Mouse (Mus musculus): ENCODE results near the gene Scn10a. TPM values are rescaled to one million over a fixed set of nuclear protein-coding genes. Genes with fewer than 3 reads are reported as not detected.
A peak's percentile ranks its signal among the peaks of the same experiment; 100 is the strongest.

Scn10a gene
- polyA plus RNA-seq, 1 experiment: not detected

GRCm38 (mm10) chr9:119610563-119611166 lies 108.5 kb downstream of the Scn10a start:
- DNase-seq: no peak
- 80% methylated on average over 7 of the region's 7 CpGs for WGBS
- Histone ChIP-seq H3K27ac (ENCODE audit: insufficient read depth, low read length) (no peak overlapping the region), H3K4me1 (ENCODE audit: control insufficient read depth, insufficient read depth, low read length) (no peaks in the 10 kb centered on the region), H3K4me3 (replicated peaks; ENCODE audit: insufficient read depth, low read depth, low read length) (no peak overlapping the region), H3K27me3 (ENCODE audit: control insufficient read depth, insufficient read depth, low read length) (no peaks in the 10 kb centered on the region)
- TF ChIP-seq CTCF (IDR thresholded peaks at IDR 0.05; ENCODE audit: borderline replicate concordance, insufficient read depth, low read depth, low read length) (no peak), POLR2A (IDR thresholded peaks at IDR 0.05; ENCODE audit: borderline replicate concordance, insufficient read depth, low read length) (no peak)

GRCm38 (mm10) chr9:119606906-119607305 lies 112.2 kb downstream of the Scn10a start:
- H3K4me3 ChIP-seq (replicated peaks; ENCODE audit: insufficient read depth, low read depth, low read length): no peak overlapping the region
- 93% methylated on average over 5 of the region's 5 CpGs for WGBS
- DNase-seq: no peak
- H3K27me3 ChIP-seq (ENCODE audit: control insufficient read depth, insufficient read depth, low read length): no peaks in the 10 kb centered on the region
- H3K27ac ChIP-seq (ENCODE audit: insufficient read depth, low read length): no peak overlapping the region
- H3K4me1 ChIP-seq (ENCODE audit: control insufficient read depth, insufficient read depth, low read length): no peaks in the 10 kb centered on the region
- no peak for TF ChIP-seq CTCF (IDR thresholded peaks at IDR 0.05; ENCODE audit: borderline replicate concordance, insufficient read depth, low read depth, low read length)

GRCm38 (mm10) chr9:119604607-119605006 lies 114.5 kb downstream of the Scn10a start:
- no peak for DNase-seq
- H3K4me3 ChIP-seq (replicated peaks; ENCODE audit: insufficient read depth, low read depth, low read length): no peak overlapping the region
- TF ChIP-seq CTCF (IDR thresholded peaks at IDR 0.05; ENCODE audit: borderline replicate concordance, insufficient read depth, low read depth, low read length) (no peak), POLR2A (IDR thresholded peaks at IDR 0.05; ENCODE audit: borderline replicate concordance, insufficient read depth, low read length) (no peak)
- WGBS: 66% methylated on average over 8 of the region's 8 CpGs
- H3K27me3 ChIP-seq (ENCODE audit: control insufficient read depth, insufficient read depth, low read length): no peaks in the 10 kb centered on the region
- H3K4me1 ChIP-seq (ENCODE audit: control insufficient read depth, insufficient read depth, low read length): no peaks in the 10 kb centered on the region
- no peak overlapping the region for H3K27ac ChIP-seq (ENCODE audit: insufficient read depth, low read length)

- DNase-seq: no peak
- no peaks in the 10 kb centered on the region for H3K27me3 ChIP-seq (ENCODE audit: control insufficient read depth, insufficient read depth, low read length)
- 91% methylated on average over 10 of the region's 10 CpGs for WGBS
- no peak for TF ChIP-seq CTCF (IDR thresholded peaks at IDR 0.05; ENCODE audit: borderline replicate concordance, insufficient read depth, low read depth, low read length)
- TF ChIP-seq POLR2A (IDR thresholded peaks at IDR 0.05; ENCODE audit: borderline replicate concordance, insufficient read depth, low read length): no peak
- H3K4me1 ChIP-seq (ENCODE audit: control insufficient read depth, insufficient read depth, low read length): no peaks in the 10 kb centered on the region
- H3K4me3 ChIP-seq (replicated peaks; ENCODE audit: insufficient read depth, low read depth, low read length): no peak overlapping the region
- H3K27ac ChIP-seq (ENCODE audit: insufficient read depth, low read length): no peak overlapping the region
Measured at GRCm38 (mm10) chr9:119598501-119598900, 120.6 kb downstream of the Scn10a start.

GRCm38 (mm10) chr9:119597332-119597731 lies 121.8 kb downstream of the Scn10a start:
- Histone ChIP-seq H3K27ac (ENCODE audit: insufficient read depth, low read length) (no peak overlapping the region), H3K27me3 (ENCODE audit: control insufficient read depth, insufficient read depth, low read length) (no peaks in the 10 kb centered on the region), H3K4me1 (ENCODE audit: control insufficient read depth, insufficient read depth, low read length) (no peaks in the 10 kb centered on the region), H3K4me3 (replicated peaks; ENCODE audit: insufficient read depth, low read depth, low read length) (no peak overlapping the region)
- no peak for TF ChIP-seq POLR2A (IDR thresholded peaks at IDR 0.05; ENCODE audit: borderline replicate concordance, insufficient read depth, low read length)
- no peak for TF ChIP-seq CTCF (IDR thresholded peaks at IDR 0.05; ENCODE audit: borderline replicate concordance, insufficient read depth, low read depth, low read length)
- 78% methylated on average over 8 of the region's 8 CpGs for WGBS
- no peak for DNase-seq

- no peak for DNase-seq
- Histone ChIP-seq H3K27ac (ENCODE audit: insufficient read depth, low read length) (no peak overlapping the region), H3K27me3 (ENCODE audit: control insufficient read depth, insufficient read depth, low read length) (no peaks in the 10 kb centered on the region), H3K4me1 (ENCODE audit: control insufficient read depth, insufficient read depth, low read length) (no peaks in the 10 kb centered on the region), H3K4me3 (replicated peaks; ENCODE audit: insufficient read depth, low read depth, low read length) (no peak overlapping the region)
- TF ChIP-seq POLR2A (IDR thresholded peaks at IDR 0.05; ENCODE audit: borderline replicate concordance, insufficient read depth, low read length) (no peak), CTCF (IDR thresholded peaks at IDR 0.05; ENCODE audit: borderline replicate concordance, insufficient read depth, low read depth, low read length) (no peak)
- WGBS: 81% methylated on average over 8 of the region's 8 CpGs
Measured at GRCm38 (mm10) chr9:119589592-119589991, 129.5 kb downstream of the Scn10a start.

- H3K4me1 ChIP-seq (ENCODE audit: control insufficient read depth, insufficient read depth, low read length): no peaks in the 10 kb centered on the region
- 21% methylated on average over 26 of the region's 26 CpGs for WGBS
- no peaks in the 10 kb centered on the region for H3K27me3 ChIP-seq (ENCODE audit: control insufficient read depth, insufficient read depth, low read length)
- H3K4me3 ChIP-seq (replicated peaks; ENCODE audit: insufficient read depth, low read depth, low read length): no peak overlapping the region
- no peak for DNase-seq
- TF ChIP-seq POLR2A (IDR thresholded peaks at IDR 0.05; ENCODE audit: borderline replicate concordance, insufficient read depth, low read length) (no peak), CTCF (IDR thresholded peaks at IDR 0.05; ENCODE audit: borderline replicate concordance, insufficient read depth, low read depth, low read length) (no peak)
- H3K27ac ChIP-seq (ENCODE audit: insufficient read depth, low read length): no peak overlapping the region
Measured at GRCm38 (mm10) chr9:119588763-119589449, 130.2 kb downstream of the Scn10a start.

- peak; percentile 54 to 73 for DNase-seq
- no peak for TF ChIP-seq POLR2A (IDR thresholded peaks at IDR 0.05; ENCODE audit: borderline replicate concordance, insufficient read depth, low read length)
- peak; percentile 99 for TF ChIP-seq CTCF (IDR thresholded peaks at IDR 0.05; ENCODE audit: borderline replicate concordance, insufficient read depth, low read depth, low read length)
- Histone ChIP-seq H3K27me3 (ENCODE audit: control insufficient read depth, insufficient read depth, low read length) (peaks cover 5% of the 10 kb centered on the region; the same call in 1 of the 2 replicates), H3K4me3 (replicated peaks; ENCODE audit: insufficient read depth, low read depth, low read length) (no peak overlapping the region), H3K4me1 (ENCODE audit: control insufficient read depth, insufficient read depth, low read length) (no peaks in the 10 kb centered on the region), H3K27ac (ENCODE audit: insufficient read depth, low read length) (no peak overlapping the region)
- WGBS: 3% methylated on average over 6 of the region's 6 CpGs
Measured at GRCm38 (mm10) chr9:119580668-119581067, 138.5 kb downstream of the Scn10a start.

Measured in cerebellum, adult 2 months (tissue).